Mouse (Mus musculus): Measurements from ENCODE around the gene Gdpd5. TPM values are rescaled to one million over a fixed set of nuclear protein-coding genes. Genes with fewer than 3 reads are reported as not detected.

The Gdpd5 gene
- total and polyA plus RNA-seq, 3 experiments, result 0.15 to 0.26 TPM; not detected in 1

DNA sequence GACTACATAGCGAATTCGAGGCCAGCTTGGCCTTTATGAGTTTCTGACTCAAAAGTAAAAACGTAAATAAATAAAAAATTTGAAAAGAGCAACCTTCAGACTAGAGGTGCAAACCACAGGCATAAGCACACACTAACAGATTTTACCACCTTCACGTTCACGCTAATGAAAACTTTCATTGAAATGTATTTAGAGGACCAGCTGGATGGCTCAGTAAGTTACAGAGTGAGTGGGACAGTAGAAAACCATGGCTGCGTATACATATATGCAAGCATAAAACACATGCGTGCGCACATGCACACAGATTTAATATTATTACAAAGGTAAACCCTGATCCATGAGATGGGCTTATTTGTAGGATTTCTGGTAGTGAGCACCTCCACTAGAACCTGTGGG, 102.7 kb downstream of the Gdpd5 start:
- no peak for DNase-seq (ENCODE audit: low read depth, low spot score)
- Histone ChIP-seq H3K4me3 (ENCODE audit: control insufficient read depth in 1 of 2, insufficient read depth in 1 of 2, low read depth in 2 of 2, low read length in 2 of 2) (peak overlapping the region; percentile 5 to 20; a peak in 2 of 4 replicates), H3K4me1 (ENCODE audit: control insufficient read depth in 1 of 2, insufficient read depth in 2 of 2, low read length in 2 of 2) (peaks cover 0 to 12% of the 10 kb centered on the region in 2 experiments; a peak in 2 of 4 replicates), H3K27me3 (ENCODE audit: control insufficient read depth in 1 of 2, insufficient read depth in 2 of 2, low read length in 2 of 2) (no peaks in the 10 kb centered on the region), H3K27ac (ENCODE audit: control insufficient read depth, low read depth, low read length) (peak overlapping the region; percentile 5; the same call in 1 of the 2 replicates), H3K36me3 (ENCODE audit: control insufficient read depth in 1 of 2, insufficient read depth in 2 of 2, low read length in 2 of 2) (peaks cover 18 to 21% of the 10 kb centered on the region in 2 experiments), H3K9ac (ENCODE audit: control insufficient read depth, low read depth, low read length, poor library complexity, severe bottlenecking) (peak overlapping the region; percentile 46), H3K79me2 (ENCODE audit: control insufficient read depth, insufficient read depth, low read length, poor library complexity) (peaks cover 34% of the 10 kb centered on the region), H3K9me3 (replicated peaks; ENCODE audit: insufficient read depth, low read length) (no peaks in the 10 kb centered on the region)
- TF ChIP-seq ZMIZ1 (IDR thresholded peaks at IDR 0.05; ENCODE audit: low read depth, low read length), result no peak
- TF ChIP-seq USF1 (IDR thresholded peaks at IDR 0.05; ENCODE audit: low read depth, low read length), result no peak
- TF ChIP-seq JUND (IDR thresholded peaks at IDR 0.05; ENCODE audit: low read depth, low read length), result no peak
- TF ChIP-seq HCFC1 (IDR thresholded peaks at IDR 0.05; ENCODE audit: low read depth, low read length), result no peak

GRCm38 (mm10) chr7:99484679-99485078, 103.5 kb downstream of the Gdpd5 start:
- H3K79me2 ChIP-seq (ENCODE audit: control insufficient read depth, insufficient read depth, low read length, poor library complexity), result peaks cover 34% of the 10 kb centered on the region
- DNase-seq (ENCODE audit: low read depth, low spot score), result no peak
- H3K27me3 ChIP-seq (ENCODE audit: control insufficient read depth in 1 of 2, insufficient read depth in 2 of 2, low read length in 2 of 2), result peaks cover 0 to 2% of the 10 kb centered on the region in 2 experiments; a peak in 1 of 4 replicates
- no peak overlapping the region for H3K4me3 ChIP-seq (ENCODE audit: control insufficient read depth in 1 of 2, insufficient read depth in 1 of 2, low read depth in 2 of 2, low read length in 2 of 2)
- H3K27ac ChIP-seq (ENCODE audit: control insufficient read depth, low read depth, low read length), result no peak overlapping the region
- H3K4me1 ChIP-seq (ENCODE audit: control insufficient read depth in 1 of 2, insufficient read depth in 2 of 2, low read length in 2 of 2), result peaks cover 0 to 12% of the 10 kb centered on the region in 2 experiments; a peak in 2 of 4 replicates
- TF ChIP-seq ETS1 (IDR thresholded peaks at IDR 0.05; ENCODE audit: low read depth, low read length), result no peak
- no peak for TF ChIP-seq CHD1 (IDR thresholded peaks at IDR 0.05; ENCODE audit: low read depth, low read length)
- TF ChIP-seq TBP (IDR thresholded peaks at IDR 0.05; ENCODE audit: low read depth, low read length), result no peak
- TF ChIP-seq NELFE (IDR thresholded peaks at IDR 0.05; ENCODE audit: low read depth, low read length), result no peak
- TF ChIP-seq BHLHE40 (IDR thresholded peaks at IDR 0.05; ENCODE audit: borderline replicate concordance, low read depth, low read length), result no peak
- no peak for TF ChIP-seq POLR2AphosphoS2 (IDR thresholded peaks at IDR 0.05; ENCODE audit: low read length)
- no peak for TF ChIP-seq USF2 (IDR thresholded peaks at IDR 0.05; ENCODE audit: borderline replicate concordance in 1 of 2, insufficient read depth in 1 of 2, low read depth in 1 of 2, low read length in 2 of 2)
- TF ChIP-seq MYC (IDR thresholded peaks at IDR 0.05; ENCODE audit: low read depth, low read length), result no peak
- no peak for TF ChIP-seq TAL1 (IDR thresholded peaks at IDR 0.05; ENCODE audit: low read length)
- no peak for TF ChIP-seq ZKSCAN1 (IDR thresholded peaks at IDR 0.05; ENCODE audit: low read depth, low read length)
- no peak for TF ChIP-seq ZC3H11A (IDR thresholded peaks at IDR 0.05; ENCODE audit: low read depth, low read length)
- TF ChIP-seq MXI1 (IDR thresholded peaks at IDR 0.05; ENCODE audit: low read depth, low read length), result no peak
- no peak overlapping the region for H3K9ac ChIP-seq (ENCODE audit: control insufficient read depth, low read depth, low read length, poor library complexity, severe bottlenecking)
- H3K36me3 ChIP-seq (ENCODE audit: control insufficient read depth in 1 of 2, insufficient read depth in 2 of 2, low read length in 2 of 2), result peaks cover 14 to 19% of the 10 kb centered on the region in 2 experiments
- no peaks in the 10 kb centered on the region for H3K9me3 ChIP-seq (replicated peaks; ENCODE audit: insufficient read depth, low read length)
